Mouse (Mus musculus) forebrain, embryonic 10.5 days (tissue): ENCODE measurements around the gene Olfr1355. TPM values are rescaled to one million over a fixed set of nuclear protein-coding genes. Genes with fewer than 3 reads are reported as not detected.
"Not testable (repeated sequence)": the region's sequence is repeated elsewhere in the genome, so short reads cannot be mapped to it uniquely, and the experiment has no call there.

Experiments
- DNase-seq: peaks from one replicate; pipeline ENCODE4 v3.0.0-alpha.2; 2017; ENCODE audit warnings: low spot score; ENCODE audit errors: extremely low spot score
- H3K27ac ChIP-seq: fragments of 300-500 bp; sonication (generic); 2 replicates; pipeline ENCODE4 v1.5.1; 2016; ENCODE audit warnings: mild to moderate bottlenecking
- H3K27me3 ChIP-seq: fragments of 300-500 bp; sonication (generic); 2 replicates; pipeline ENCODE4 v1.6.1; 2016; ENCODE audit warnings: mild to moderate bottlenecking; ENCODE audit not compliant: poor library complexity, severe bottlenecking
- H3K36me3 ChIP-seq: fragments of 300-500 bp; sonication (generic); replicated peaks from 2 replicates; pipeline ENCODE4 v1.6.1; 2016; ENCODE audit warnings: mild to moderate bottlenecking, moderate library complexity
- H3K4me1 ChIP-seq: fragments of 300-500 bp; sonication (generic); 2 replicates; pipeline ENCODE4 v1.6.1; 2016
- H3K4me3 ChIP-seq: fragments of 300-500 bp; sonication (generic); 2 replicates; pipeline ENCODE4 v1.5.1; 2016; ENCODE audit warnings: mild to moderate bottlenecking, moderate library complexity
- H3K9me3 ChIP-seq: fragments of 300-500 bp; sonication (generic); 2 replicates; pipeline ENCODE4 v1.6.1; 2016; ENCODE audit warnings: mild to moderate bottlenecking, moderate library complexity
- WGBS: fragments of 180-500 bp; shearing (Covaris S2); methylation state at CpG from one replicate; pipeline ENCODE4 v1.1.7; 2016; 5-methylcytosine and 5-hydroxymethylcytosine counted together
- polyA plus RNA-seq: library from polyadenylated mRNA; unstranded; fragments of >200 nt; fragmentation: Nextera tagmentation; extraction: Ambion mirVana; gene quantifications from 2 replicates; pipeline ENCODE4 v1.2.1, GENCODE M21; 2016

Olfr1355 gene
- polyA plus RNA-seq: not detected in 2 replicates

GRCm38 (mm10) chr10:78875240-78875639, at the start of gene Olfr1355:
Gene Olfr1355 (plus strand): TSS chr10:78875540.
- WGBS: 82% methylated on average over 2 of the region's 2 CpGs
- Histone ChIP-seq H3K9me3 (peaks cover 6% of the 10 kb centered on the region), H3K27me3 (no peaks in the 10 kb centered on the region)

GRCm38 (mm10) chr10:78840456-78840855, 34.9 kb upstream of the Olfr1355 start:
- not testable (repeated sequence) for H3K27me3 ChIP-seq, H3K4me1 ChIP-seq, H3K27ac ChIP-seq, H3K36me3 ChIP-seq, DNase-seq, H3K4me3 ChIP-seq, H3K9me3 ChIP-seq
- WGBS: 94% methylated on average over 12 of the region's 12 CpGs

More at GRCm38 (mm10) chr10:78875240-78875639, at the start of gene Olfr1355:
- H3K27ac ChIP-seq: no peak within 1 kb of the TSS
- H3K36me3 ChIP-seq: no peaks in the 10 kb centered on the region
- H3K4me3 ChIP-seq: no peak within 1 kb of the TSS
- no peaks in the 10 kb centered on the region for H3K4me1 ChIP-seq
- DNase-seq: no peak

DNA sequence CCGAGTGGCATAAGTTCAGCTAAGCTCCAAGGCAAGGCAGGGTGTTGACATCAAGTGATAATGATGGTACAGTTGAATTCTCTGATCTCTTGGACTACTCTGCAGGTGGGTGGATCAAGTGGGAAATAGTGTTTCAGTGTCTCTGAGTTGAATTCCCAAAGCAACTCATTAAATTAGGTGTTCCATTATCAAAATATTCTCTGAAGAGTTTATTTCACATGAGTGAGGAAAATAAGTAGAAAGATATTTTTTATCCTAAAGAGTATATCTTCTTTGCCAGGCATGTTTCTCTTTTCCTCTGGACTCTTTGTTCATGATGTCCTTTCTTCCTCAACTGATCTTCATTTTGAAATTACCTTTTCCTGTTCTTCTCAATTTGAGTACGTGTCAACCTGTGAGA, 23.3 kb upstream of the Olfr1355 start, which contains the start of gene Olfr1356:
TSS of gene Olfr1356 (minus strand) at position 101 of the 400 bp plus-strand sequence.
- WGBS: 85% methylated on average over 2 of the region's 2 CpGs
- no peak within 1 kb of the TSS for H3K4me3 ChIP-seq

GRCm38 (mm10) chr10:78912871-78913270, 37.5 kb downstream of the Olfr1355 start, which contains the start of gene Olfr1354:
Gene Olfr1354 (plus strand): TSS chr10:78913171.
- not testable (repeated sequence) for H3K27ac ChIP-seq, H3K36me3 ChIP-seq, H3K4me3 ChIP-seq, H3K4me1 ChIP-seq, H3K9me3 ChIP-seq, H3K27me3 ChIP-seq, DNase-seq
- WGBS: 83% methylated on average over 1 of the region's 1 CpGs

More for the DNA sequence above, 23.3 kb upstream of the Olfr1355 start, which contains the start of gene Olfr1356:
- Histone ChIP-seq H3K27me3 (no peaks in the 10 kb centered on the region), H3K4me1 (no peaks in the 10 kb centered on the region), H3K9me3 (0 out of 2 replicates have a peak, but pooled peaks cover 4% of the 10 kb centered on the region), H3K27ac (no peak within 1 kb of the TSS), H3K36me3 (no peaks in the 10 kb centered on the region)
- DNase-seq: no peak

Other genes starting within 250 kb of the Olfr1355 start
- not detected in 2 replicates for gene Casp14, start 157.2 kb upstream of the Olfr1355 start, polyA plus RNA-seq
- 0.15 and 0.19 TPM in 2 replicates for gene Ccdc105, start 122.5 kb upstream of the Olfr1355 start, polyA plus RNA-seq
- 1.5 and 1.9 TPM in 2 replicates for gene Slc1a6, start 95.0 kb upstream of the Olfr1355 start, polyA plus RNA-seq
- gene Olfr1356, start 23.4 kb upstream of the Olfr1355 start, polyA plus RNA-seq: not detected in 2 replicates
- not detected in 2 replicates for gene Olfr1354, start 37.6 kb downstream of the Olfr1355 start, polyA plus RNA-seq
- not detected in 2 replicates for gene Olfr8, start 75.1 kb downstream of the Olfr1355 start, polyA plus RNA-seq
- gene Olfr1353, start 87.8 kb downstream of the Olfr1355 start, polyA plus RNA-seq: not detected in 2 replicates
- gene Olfr1352, start 105.5 kb downstream of the Olfr1355 start, polyA plus RNA-seq: not detected in 2 replicates
- not detected in 2 replicates for gene Olfr1351, start 136.9 kb downstream of the Olfr1355 start, polyA plus RNA-seq
- gene Olfr57, start 153.2 kb downstream of the Olfr1355 start, polyA plus RNA-seq: 0.12 TPM in 1 of 2 replicates, not detected in the other
- 25.8 TPM in 2 replicates for gene 2610008E11Rik, start 222.1 kb downstream of the Olfr1355 start, polyA plus RNA-seq